Mouse (Mus musculus) spleen, postnatal 4 days (tissue): Measurements from ENCODE around the gene Ip6k1.

ENCODE experiments used
- DNase-seq, 2 experiments: peaks; one replicate each; pipeline ENCODE4 v3.0.0; 2022; ENCODE audit warnings: low spot score in 2 of 2

The Ip6k1 gene

GRCm38 (mm10) chr9:108032126-108032525 is 29.8 kb downstream of the Ip6k1 start:
- DNase-seq, result no peak

- DNase-seq, result no peak
These were observed 33.2 kb downstream of the Ip6k1 start for GRCm38 (mm10) chr9:108035331-108036156.

GRCm38 (mm10) chr9:108044751-108045492 is 42.6 kb downstream of the Ip6k1 start:
- no peak for DNase-seq

GRCm38 (mm10) chr9:108046582-108046981 is 44.3 kb downstream of the Ip6k1 start:
- DNase-seq, result peak in 1 of 2 experiments; percentile 65

GRCm38 (mm10) chr9:108047601-108048565 is 45.6 kb downstream of the Ip6k1 start:
- DNase-seq, result peak in 1 of 2 experiments; percentile 64

- DNase-seq, result no peak
These were observed 46.3 kb downstream of the Ip6k1 start for GRCm38 (mm10) chr9:108048566-108048955.

- peak; percentile 96 to 97 for DNase-seq
These were observed 46.7 kb downstream of the Ip6k1 start, which contains the start of gene Gmppb for GRCm38 (mm10) chr9:108049016-108049455. Gene Gmppb, plus strand, starts transcription at chr9:108049242.

- peak in 1 of 2 experiments; percentile 64 for DNase-seq
These were observed 47.4 kb downstream of the Ip6k1 start for GRCm38 (mm10) chr9:108049561-108050251.

GRCm38 (mm10) chr9:108051184-108051930 is 49.1 kb downstream of the Ip6k1 start:
- DNase-seq, result peak in 1 of 2 experiments; percentile 66

GRCm38 (mm10) chr9:108051931-108052220 is 49.6 kb downstream of the Ip6k1 start:
- DNase-seq, result no peak

- peak in 1 of 2 experiments; percentile 62 for DNase-seq
These were observed 50.1 kb downstream of the Ip6k1 start for GRCm38 (mm10) chr9:108052411-108052810.

GRCm38 (mm10) chr9:108052885-108053664 is 50.8 kb downstream of the Ip6k1 start, which contains the start of gene Amigo3:
Gene Amigo3, plus strand, starts transcription at chr9:108053159.
- DNase-seq, result peak; percentile 97 to 99

GRCm38 (mm10) chr9:108053665-108054225 is 51.4 kb downstream of the Ip6k1 start:
- DNase-seq, result peak in 1 of 2 experiments; percentile 61

- DNase-seq, result peak in 1 of 2 experiments; percentile 62
These were observed 52.2 kb downstream of the Ip6k1 start for GRCm38 (mm10) chr9:108054331-108055040.

GRCm38 (mm10) chr9:108055061-108055460 is 52.8 kb downstream of the Ip6k1 start:
- peak in 1 of 2 experiments; percentile 53 for DNase-seq

GRCm38 (mm10) chr9:108055661-108056237 is 53.4 kb downstream of the Ip6k1 start:
- DNase-seq, result peak in 1 of 2 experiments; percentile 58

GRCm38 (mm10) chr9:108056361-108057261 is 54.3 kb downstream of the Ip6k1 start:
- peak in 1 of 2 experiments; percentile 61 for DNase-seq
